Mouse (Mus musculus) adrenal gland, adult 2 months (tissue): ENCODE measurements around the gene Cmas. TPM values are rescaled to one million over a fixed set of nuclear protein-coding genes. Genes with fewer than 3 reads are reported as not detected.

Source experiments
- DNase-seq: peaks from one replicate; pipeline ENCODE4 v3.0.0; 2021
- long read RNA-seq: library from polyadenylated mRNA; stranded (forward); transcript quantifications from one replicate; pipeline ENCODE4 v2.0.0, GENCODE M21; 2021
- polyA plus RNA-seq: library from polyadenylated mRNA; depleted of rRNA; stranded (reverse); fragments of >200 nt; gene quantifications from 2 replicates; pipeline ENCODE4 v1.2.3, GENCODE M21; 2012; rRNA removed
- total RNA-seq, 2 experiments: library from RNA; stranded (reverse); gene quantifications; 2 replicates each; pipeline ENCODE4 v1.2.3; 2021

The Cmas gene
- 10 to 100 TPM; 30.5 to 30.8 TPM for total RNA-seq
- polyA plus RNA-seq = 4.4 and 11.0 TPM in 2 replicates
- long read RNA-seq, transcript Cmas-201 (8 exons, 1,760 nt) = major isoform, 45 of 49 reads
- long read RNA-seq, partial matches to known transcripts = 2 of 49 reads
- long read RNA-seq, other reads (novel, unspliced or antisense) = 2 of 49 reads

GRCm38 (mm10) chr6:142756507-142757333, at the start of gene Cmas:
TSS of gene Cmas (plus strand) at chr6:142756686.
- peak; percentile 90 for DNase-seq

GRCm38 (mm10) chr6:142706688-142707087, 49.8 kb upstream of the Cmas start:
- no peak for DNase-seq

- DNase-seq = no peak
These were observed 48.1 kb upstream of the Cmas start for GRCm38 (mm10) chr6:142708369-142708768.

GRCm38 (mm10) chr6:142710690-142711089, 45.8 kb upstream of the Cmas start:
- DNase-seq = peak; percentile 34

- DNase-seq = no peak
These were observed 45.4 kb upstream of the Cmas start for GRCm38 (mm10) chr6:142711106-142711505.

GRCm38 (mm10) chr6:142715026-142715425, 41.5 kb upstream of the Cmas start:
- DNase-seq = no peak

- no peak for DNase-seq
These were observed 39.3 kb upstream of the Cmas start for GRCm38 (mm10) chr6:142717186-142717585.

GRCm38 (mm10) chr6:142718167-142718566, 38.3 kb upstream of the Cmas start:
- DNase-seq = no peak

- DNase-seq = no peak
These were observed 35.8 kb upstream of the Cmas start for GRCm38 (mm10) chr6:142720641-142721040.

GRCm38 (mm10) chr6:142721731-142722130, 34.8 kb upstream of the Cmas start:
- DNase-seq = peak; percentile 76

- DNase-seq = no peak
These were observed 30.5 kb upstream of the Cmas start for GRCm38 (mm10) chr6:142726032-142726431.

- DNase-seq = no peak
These were observed 23.8 kb upstream of the Cmas start for GRCm38 (mm10) chr6:142732567-142733290.

- DNase-seq = peak; percentile 37
These were observed 21.0 kb upstream of the Cmas start for GRCm38 (mm10) chr6:142735302-142736005.

GRCm38 (mm10) chr6:142738225-142738624, 18.3 kb upstream of the Cmas start:
- no peak for DNase-seq

GRCm38 (mm10) chr6:142738637-142739036, 17.8 kb upstream of the Cmas start:
- no peak for DNase-seq

GRCm38 (mm10) chr6:142741763-142742162, 14.7 kb upstream of the Cmas start:
- no peak for DNase-seq

GRCm38 (mm10) chr6:142743193-142743592, 13.3 kb upstream of the Cmas start:
- DNase-seq = no peak

- DNase-seq = no peak
These were observed 11.0 kb upstream of the Cmas start for GRCm38 (mm10) chr6:142745484-142745883.

GRCm38 (mm10) chr6:142746765-142747164, 9.7 kb upstream of the Cmas start:
- DNase-seq = no peak

- DNase-seq = no peak
These were observed 9.3 kb upstream of the Cmas start for GRCm38 (mm10) chr6:142747165-142747564.

- peak; percentile 43 for DNase-seq
These were observed 8.3 kb upstream of the Cmas start for GRCm38 (mm10) chr6:142748057-142748708.

GRCm38 (mm10) chr6:142751365-142751764, 5.1 kb upstream of the Cmas start:
- DNase-seq = no peak
